Mouse (Mus musculus) G1E (cell line): ENCODE measurements around the gene Gm11037. TPM values are rescaled to one million over a fixed set of nuclear protein-coding genes. Genes with fewer than 3 reads are reported as not detected.
A peak's percentile ranks its signal among the peaks of the same experiment; 100 is the strongest.

ENCODE experiments used
- ATAC-seq: 2 replicates; pipeline ENCODE4 v1.8.0; 2016; ENCODE audit warnings: mild to moderate bottlenecking; ENCODE audit not compliant: insufficient number of reproducible peaks, poor library complexity, low FRiP score, severe bottlenecking; ENCODE audit errors: extremely low read depth
- DNase-seq: peaks from one replicate; pipeline ENCODE4 v3.0.0; 2012; ENCODE audit warnings: low spot score
- H3K27me3 ChIP-seq: 2 replicates; pipeline ENCODE4 v1.6.1; 2012; ENCODE audit warnings: mild to moderate bottlenecking, low read length, inconsistent platforms; ENCODE audit not compliant: insufficient read depth
- H3K36me3 ChIP-seq: replicated peaks from 2 replicates; pipeline ENCODE3; 2012; ENCODE audit warnings: mild to moderate bottlenecking, inconsistent platforms
- H3K4me1 ChIP-seq: 2 replicates; pipeline ENCODE4 v1.6.1; 2012; ENCODE audit warnings: low read depth, low read length, inconsistent platforms, mixed read lengths; ENCODE audit not compliant: insufficient read depth
- H3K4me3 ChIP-seq: 2 replicates; pipeline ENCODE4 v1.5.1; 2012; ENCODE audit warnings: low read depth, mild to moderate bottlenecking, inconsistent platforms, low read length, moderate library complexity, mixed read lengths
- H3K9me3 ChIP-seq: replicated peaks from 2 replicates; pipeline ENCODE4 v1.6.1; 2012; ENCODE audit warnings: inconsistent platforms
- CTCF ChIP-seq: IDR thresholded peaks from 2 replicates; pipeline ENCODE4 v1.5.1; 2012; ENCODE audit warnings: low read depth, low read length, inconsistent platforms, mixed read lengths
- GATA1 ChIP-seq: IDR thresholded peaks from 2 replicates; pipeline ENCODE4 v1.6.1; 2012; ENCODE audit warnings: borderline replicate concordance, low read length, inconsistent platforms, mixed read lengths
- GATA2 ChIP-seq: IDR thresholded peaks from 2 replicates; pipeline ENCODE4 v1.6.1; 2012; ENCODE audit warnings: low read depth, low read length, inconsistent platforms, borderline replicate concordance
- POLR2AphosphoS5 ChIP-seq: IDR thresholded peaks from 2 replicates; pipeline ENCODE4 v1.6.1; 2012; ENCODE audit warnings: low read depth, low read length, inconsistent platforms; ENCODE audit not compliant: insufficient replicate concordance
- TAL1 ChIP-seq: conservative IDR thresholded peaks from 2 replicates; pipeline ENCODE4 v1.6.1; 2012; ENCODE audit warnings: low read depth, low read length, inconsistent platforms, mixed read lengths
- polyA plus RNA-seq: library from polyadenylated mRNA; stranded (reverse); fragments of >175 nt; gene quantifications from 2 replicates; pipeline ENCODE4 v1.2.3, GENCODE M21; 2012
- total RNA-seq, 2 experiments: library from RNA; stranded (forward) in 1 of 2; stranded (reverse) in 1 of 2; fragments of 200-1000 nt in 1 of 2; fragments of >200 nt in 1 of 2; fragmentation: Nextera tagmentation in 1 of 2; gene quantifications; 2 replicates each; pipeline ENCODE4 v1.2.3; 2014 to 2017

Gene Gm11037
- total and polyA plus RNA-seq, 3 experiments: not detected

DNA sequence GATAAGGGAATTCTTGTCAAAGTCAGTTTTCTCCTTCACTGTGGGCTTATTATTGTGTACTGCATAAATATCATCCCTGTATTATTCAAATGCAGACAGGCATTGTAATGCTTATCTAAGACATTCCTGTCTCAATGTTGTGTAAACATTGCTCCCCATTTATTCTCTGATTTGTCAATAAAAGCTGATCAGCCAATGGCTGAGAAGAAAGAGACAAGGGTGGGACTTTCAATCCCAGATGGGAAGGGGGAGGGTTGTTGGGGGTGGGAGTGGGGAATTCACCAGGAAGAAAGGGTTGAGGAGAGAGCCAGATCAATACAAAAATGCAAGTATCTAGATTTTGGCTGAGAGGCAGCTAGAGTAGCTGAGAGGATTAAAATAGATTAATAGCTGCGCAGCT lies 35.6 kb downstream of the Gm11037 start:
- 0 out of 2 replicates have a peak, but pooled peaks cover 4% of the 10 kb centered on the region for H3K9me3 ChIP-seq
- peaks cover 3% of the 10 kb centered on the region for H3K36me3 ChIP-seq
- H3K4me3 ChIP-seq: no peak overlapping the region
- H3K4me1 ChIP-seq: peaks cover 7% of the 10 kb centered on the region; the same call in 1 of the 2 replicates
- no peak for DNase-seq
- H3K27me3 ChIP-seq: peaks cover 32% of the 10 kb centered on the region
- no peak for ATAC-seq
- TF ChIP-seq TAL1 (no peak), POLR2AphosphoS5 (no peak), CTCF (no peak), GATA1 (no peak), GATA2 (no peak)

DNA sequence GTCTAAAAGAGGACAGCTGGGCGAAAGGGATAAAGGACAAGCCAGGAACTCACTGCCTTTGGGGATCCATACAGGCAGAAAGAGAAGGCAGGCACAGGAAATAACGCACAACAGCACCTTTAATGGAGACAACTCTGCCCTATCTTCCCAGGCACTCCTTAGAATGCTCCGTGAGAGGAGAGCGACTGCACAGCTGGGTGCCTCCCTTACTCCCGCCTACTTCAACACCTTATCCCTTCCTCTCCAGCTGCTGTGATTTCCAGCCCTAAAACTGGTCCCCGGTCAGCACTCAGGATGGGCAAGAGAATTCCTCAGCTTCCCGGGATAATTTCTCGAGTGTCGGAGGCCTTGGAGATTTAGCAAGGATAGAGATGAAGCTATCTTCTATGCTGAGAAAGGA lies 37.6 kb downstream of the Gm11037 start:
- H3K27me3 ChIP-seq: peaks cover 26% of the 10 kb centered on the region
- H3K36me3 ChIP-seq: peaks cover 5% of the 10 kb centered on the region
- TF ChIP-seq GATA2 (no peak), TAL1 (no peak), POLR2AphosphoS5 (no peak), GATA1 (no peak), CTCF (no peak)
- no peak overlapping the region for H3K4me3 ChIP-seq
- ATAC-seq: no peak
- DNase-seq: no peak
- 0 out of 2 replicates have a peak, but pooled peaks cover 4% of the 10 kb centered on the region for H3K9me3 ChIP-seq
- H3K4me1 ChIP-seq: peaks cover 14% of the 10 kb centered on the region

DNA sequence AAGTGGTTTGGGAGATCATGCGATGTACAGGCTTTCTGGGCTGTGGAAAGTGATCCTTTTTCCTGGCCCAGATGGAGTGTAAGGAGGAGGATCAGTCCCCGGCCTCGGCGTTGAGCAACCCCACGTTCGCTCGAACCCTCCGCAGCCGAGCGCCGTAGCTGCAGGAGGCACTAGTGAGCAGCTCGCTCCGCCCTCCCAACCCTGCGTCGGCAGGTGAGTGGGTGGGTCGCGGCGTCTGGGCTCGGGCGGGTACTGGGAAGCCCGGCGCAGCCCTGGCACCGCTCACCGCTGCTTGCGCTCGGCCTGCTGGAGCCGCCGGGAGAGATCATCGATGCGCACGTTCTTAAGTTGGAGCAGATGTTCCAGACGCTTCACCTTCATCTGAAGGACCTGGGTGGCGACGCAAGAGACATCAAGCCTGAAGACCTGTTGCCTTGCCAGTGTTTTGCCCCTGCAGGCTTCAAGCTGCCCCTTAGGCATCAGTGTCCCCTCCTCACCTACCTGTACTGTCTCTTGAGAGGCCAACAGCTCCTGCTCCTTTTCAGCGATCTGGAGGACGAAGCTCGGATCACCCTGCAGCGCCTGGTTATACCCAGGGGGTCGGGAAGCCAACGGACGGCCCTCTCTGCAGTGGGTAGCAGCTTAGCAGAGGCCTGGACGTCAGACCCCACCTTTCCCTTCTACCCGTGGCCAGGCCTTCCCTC lies 38.3 kb downstream of the Gm11037 start:
- ATAC-seq (no peak), DNase-seq (no peak)
- peaks cover 10% of the 10 kb centered on the region for H3K36me3 ChIP-seq
- no peak overlapping the region for H3K4me3 ChIP-seq
- 0 out of 2 replicates have a peak, but pooled peaks cover 4% of the 10 kb centered on the region for H3K9me3 ChIP-seq
- TF ChIP-seq TAL1 (no peak), GATA2 (no peak), CTCF (no peak), POLR2AphosphoS5 (no peak), GATA1 (no peak)
- H3K27me3 ChIP-seq: peaks cover 26% of the 10 kb centered on the region
- peaks cover 17% of the 10 kb centered on the region for H3K4me1 ChIP-seq

DNA sequence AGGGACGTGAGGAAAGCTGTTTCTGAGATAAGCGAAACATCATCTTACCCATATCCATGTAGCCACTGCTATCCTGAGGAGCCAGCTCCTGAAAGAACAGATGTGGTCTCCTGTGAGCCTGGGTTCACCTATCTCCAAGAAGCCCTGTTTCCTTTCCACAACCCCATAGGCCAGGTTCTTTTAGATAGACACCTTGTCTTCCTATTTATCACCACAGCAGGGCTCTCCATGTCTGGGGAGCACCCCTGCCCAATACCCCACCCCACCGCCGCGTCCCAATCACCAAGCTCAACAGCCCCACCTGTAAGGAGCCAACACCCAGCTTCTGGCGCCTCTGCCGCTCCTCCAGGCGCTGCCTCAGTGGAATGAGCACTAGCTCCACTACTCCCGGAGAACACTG lies 39.0 kb downstream of the Gm11037 start:
- DNase-seq (no peak), ATAC-seq (no peak)
- peaks cover 24% of the 10 kb centered on the region for H3K4me1 ChIP-seq
- TF ChIP-seq CTCF (no peak), TAL1 (no peak), POLR2AphosphoS5 (no peak), GATA2 (no peak), GATA1 (no peak)
- peaks cover 18% of the 10 kb centered on the region for H3K36me3 ChIP-seq
- H3K27me3 ChIP-seq: peaks cover 26% of the 10 kb centered on the region
- H3K9me3 ChIP-seq: 0 out of 2 replicates have a peak, but pooled peaks cover under 1% of the 10 kb centered on the region
- no peak overlapping the region for H3K4me3 ChIP-seq

DNA sequence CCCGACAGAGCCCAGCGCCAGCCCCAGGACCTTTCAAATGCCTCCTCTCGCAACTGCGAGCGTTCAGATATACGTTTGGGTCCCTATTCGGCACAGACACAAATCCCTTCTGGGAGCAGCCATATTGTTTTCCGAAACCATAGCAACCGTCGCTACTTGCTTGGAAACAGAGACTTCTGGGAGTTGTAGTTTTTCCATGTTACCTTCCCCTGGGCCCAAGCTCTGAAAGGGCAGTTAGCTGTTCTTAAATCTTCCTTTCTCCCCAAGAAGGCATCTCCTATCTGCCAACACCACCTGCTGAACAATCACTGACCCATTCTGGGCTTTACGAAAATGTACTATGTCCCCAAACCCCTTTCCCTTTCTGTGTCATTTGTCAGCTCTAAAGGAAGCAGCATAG lies 41.4 kb downstream of the Gm11037 start:
- peak; percentile 79 for ATAC-seq
- H3K4me3 ChIP-seq: peak overlapping the region; percentile 68; the same call in 1 of the 2 replicates
- peak; percentile 69 for DNase-seq
- H3K9me3 ChIP-seq: no peaks in the 10 kb centered on the region
- peaks cover 37% of the 10 kb centered on the region for H3K36me3 ChIP-seq
- H3K4me1 ChIP-seq: peaks cover 48% of the 10 kb centered on the region
- no peak for TF ChIP-seq GATA2
- H3K27me3 ChIP-seq: peaks cover 43% of the 10 kb centered on the region

DNA sequence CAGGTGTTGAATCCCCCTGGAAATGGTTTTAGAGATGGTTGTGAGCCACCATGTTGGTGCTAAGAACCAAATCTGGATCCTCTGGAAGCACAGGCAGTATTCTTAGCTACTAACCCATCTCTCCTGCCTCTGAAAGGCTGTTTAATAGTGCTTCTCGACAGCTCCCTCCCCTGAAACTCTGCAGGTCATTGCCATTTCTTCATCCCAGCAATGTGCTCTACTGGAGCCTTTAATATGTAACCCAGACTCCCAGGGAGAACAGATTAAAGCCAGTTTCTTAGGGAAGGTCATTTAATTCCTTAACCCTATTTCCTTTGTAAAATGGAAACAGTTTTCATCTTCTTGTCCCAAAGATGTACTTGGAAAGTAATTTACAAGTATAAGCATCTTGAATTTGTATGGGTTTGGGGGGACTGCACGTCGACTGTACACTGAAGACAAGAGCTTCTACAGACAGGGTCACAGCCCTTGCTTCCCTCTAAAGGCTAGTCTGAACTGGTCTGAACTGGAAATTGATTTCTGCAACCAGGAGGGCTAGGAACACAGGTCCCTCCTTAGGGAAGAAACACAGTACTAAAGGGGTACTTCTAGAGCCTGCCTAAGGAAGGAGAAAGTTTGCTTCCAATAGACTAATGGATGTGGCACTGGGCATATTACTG lies 42.1 kb downstream of the Gm11037 start:
- ATAC-seq: no peak
- no peak for TF ChIP-seq GATA2
- TF ChIP-seq TAL1: no peak

More for the DNA sequence above, 42.1 kb downstream of the Gm11037 start:
- Histone ChIP-seq H3K4me1 (peaks cover 52% of the 10 kb centered on the region), H3K9me3 (no peaks in the 10 kb centered on the region), H3K36me3 (peaks cover 37% of the 10 kb centered on the region), H3K27me3 (peaks cover 45% of the 10 kb centered on the region), H3K4me3 (no peak overlapping the region)
- no peak for DNase-seq
